Mouse (Mus musculus): ENCODE measurements around the gene Dll1.

DNA sequence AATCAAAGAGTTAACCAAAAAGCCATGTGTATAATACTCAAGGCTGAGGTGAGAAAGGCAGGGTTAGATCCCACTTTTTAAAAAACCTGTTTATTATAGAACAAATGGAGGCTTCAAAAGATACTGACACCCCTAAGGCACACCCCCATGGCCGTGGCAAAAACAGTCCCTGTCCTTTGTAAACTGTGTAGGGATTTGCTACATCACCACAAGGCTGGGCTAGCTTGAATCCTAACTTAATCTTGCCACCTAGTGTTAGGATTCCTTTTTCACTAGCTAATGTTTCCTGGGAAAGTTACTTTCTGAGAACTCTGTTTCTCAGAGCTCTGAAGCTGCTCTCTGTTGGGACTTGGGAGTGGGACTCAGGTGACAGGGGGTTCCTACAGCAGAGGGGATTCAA is 1.2 kb upstream of the Dll1 start:
- TF ChIP-seq EP300 (IDR thresholded peaks at IDR 0.05; ENCODE audit: low read depth) = no peak
- TF ChIP-seq CTCF (IDR thresholded peaks at IDR 0.05; ENCODE audit: low read depth) = peak; percentile 63

All from liver, postnatal 0 days (tissue).